Mouse (Mus musculus) testis, postnatal 10 days (tissue): Measurements from ENCODE around the gene Nxpe4.
"Not testable (repeated sequence)": the region's sequence is repeated elsewhere in the genome, so short reads cannot be mapped to it uniquely, and the experiment has no call there.

Experiments
- DNase-seq: peaks from one replicate; pipeline ENCODE4 v3.0.0; 2021; ENCODE audit warnings: low spot score

The Nxpe4 gene

DNA sequence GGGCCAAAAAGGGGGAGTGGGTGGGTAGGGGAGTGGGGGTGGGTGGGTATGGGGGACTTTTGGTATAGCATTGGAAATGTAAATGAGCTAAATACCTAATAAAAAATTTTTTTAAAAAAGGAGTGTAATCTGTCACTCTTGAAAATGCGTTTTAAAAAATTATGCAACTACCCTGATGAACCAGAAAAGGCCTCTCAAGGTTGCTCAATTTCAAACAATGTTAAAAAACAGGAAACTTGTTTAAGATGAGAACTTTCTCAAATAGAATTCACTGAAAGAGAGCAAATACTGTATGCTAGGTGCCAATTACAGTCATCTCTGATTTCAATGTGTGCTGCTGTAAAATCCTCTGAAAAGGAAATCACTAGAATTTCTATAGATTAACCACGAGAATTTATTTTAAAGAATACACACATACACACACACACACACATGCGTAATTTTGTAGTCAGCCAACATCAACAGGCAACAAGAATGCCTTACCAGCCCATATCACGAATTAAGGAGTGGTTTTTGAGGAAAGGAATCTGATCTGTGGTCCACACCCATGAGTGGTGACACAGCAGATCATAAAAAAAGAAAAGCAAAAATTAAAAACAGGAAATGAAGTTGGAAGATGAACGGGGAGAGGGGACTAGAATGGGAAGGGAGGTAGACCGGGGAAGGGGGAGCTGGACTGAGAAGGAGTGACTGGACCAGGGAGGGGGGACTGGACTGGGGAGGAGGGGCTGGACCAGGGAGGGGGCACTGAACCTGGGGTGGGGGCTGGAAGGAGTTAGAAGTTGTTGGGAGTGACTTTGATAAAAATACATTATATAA, 248.6 kb downstream of the Nxpe4 start:
- no peak for DNase-seq

DNA sequence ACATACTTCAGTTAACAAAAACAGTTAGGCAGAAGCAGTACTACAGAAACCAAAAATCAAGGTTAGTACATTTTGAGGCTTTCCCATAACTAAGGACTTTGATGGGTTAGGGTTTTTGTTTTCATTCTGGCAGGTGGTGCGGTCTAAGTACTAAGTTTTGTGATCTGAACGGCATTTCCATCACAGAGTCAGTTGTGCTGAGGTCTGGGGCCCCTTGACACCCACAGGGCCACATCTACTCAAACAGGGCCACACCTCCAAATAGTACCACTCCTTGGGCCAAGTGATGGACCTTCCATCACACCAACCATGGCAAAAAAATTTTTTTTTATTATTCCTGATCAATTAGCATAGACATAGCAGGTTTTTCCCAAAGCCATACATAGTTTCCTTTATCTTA, 251.8 kb downstream of the Nxpe4 start:
- DNase-seq: no peak

- not testable (repeated sequence) for DNase-seq
Measured at GRCm38 (mm10) chr9:48417366-48417765, 255.5 kb downstream of the Nxpe4 start.

DNA sequence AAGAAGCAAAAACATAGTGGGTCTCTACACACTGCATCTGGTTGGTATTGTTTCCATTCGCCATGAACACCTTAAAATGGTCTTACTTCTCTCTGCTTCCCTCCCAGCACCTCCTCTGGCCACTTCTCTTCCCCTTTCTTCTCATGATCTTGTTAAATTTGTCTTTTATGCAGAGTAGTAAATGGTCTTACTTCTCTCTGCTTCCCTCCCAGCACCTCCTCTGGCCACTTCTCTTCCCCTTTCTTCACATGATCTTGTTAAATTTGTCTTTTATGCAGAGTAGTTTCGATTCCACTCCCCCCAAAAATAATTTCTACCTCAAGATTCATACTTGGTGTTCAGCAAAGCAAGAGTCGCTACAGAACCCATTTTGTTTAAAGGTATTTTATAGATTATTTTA, 256.2 kb downstream of the Nxpe4 start:
- no peak for DNase-seq

GRCm38 (mm10) chr9:48418397-48418796, 256.6 kb downstream of the Nxpe4 start:
- no peak for DNase-seq

- no peak for DNase-seq
Measured at GRCm38 (mm10) chr9:48418829-48419228, 257.0 kb downstream of the Nxpe4 start.

GRCm38 (mm10) chr9:48420437-48420836, 258.6 kb downstream of the Nxpe4 start:
- DNase-seq: no peak

GRCm38 (mm10) chr9:48421029-48421428, 259.2 kb downstream of the Nxpe4 start:
- no peak for DNase-seq

GRCm38 (mm10) chr9:48421561-48421960, 259.7 kb downstream of the Nxpe4 start:
- DNase-seq: no peak

GRCm38 (mm10) chr9:48422382-48422781, 260.6 kb downstream of the Nxpe4 start:
- no peak for DNase-seq

- no peak for DNase-seq
Measured at GRCm38 (mm10) chr9:48423256-48423655, 261.4 kb downstream of the Nxpe4 start.

GRCm38 (mm10) chr9:48427176-48427575, 265.4 kb downstream of the Nxpe4 start:
- no peak for DNase-seq

DNA sequence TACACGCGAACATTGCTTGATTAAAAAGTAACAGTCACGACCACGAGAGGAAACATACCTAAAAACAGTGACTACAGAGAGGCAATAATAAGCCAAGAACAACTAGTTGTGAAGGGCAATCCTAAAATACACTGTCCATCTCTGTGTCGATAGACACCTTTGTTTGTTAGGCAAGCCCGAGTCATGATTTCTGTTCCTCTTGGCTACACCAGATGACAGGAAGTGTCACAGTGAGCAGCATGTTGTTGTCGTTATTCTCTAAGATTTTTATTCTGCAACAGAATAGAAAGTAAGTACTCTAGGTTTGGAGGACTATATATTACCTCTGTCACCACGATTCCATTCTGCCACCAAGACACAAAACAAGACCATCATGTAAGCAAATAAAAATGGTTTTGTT, 270.6 kb downstream of the Nxpe4 start:
- DNase-seq: no peak

- no peak for DNase-seq
Measured at GRCm38 (mm10) chr9:48443873-48444272, 282.1 kb downstream of the Nxpe4 start.

- DNase-seq: no peak
Measured at GRCm38 (mm10) chr9:48444821-48445220, 283.0 kb downstream of the Nxpe4 start.

GRCm38 (mm10) chr9:48447783-48448209, 286.0 kb downstream of the Nxpe4 start:
- peak; percentile 42 for DNase-seq
